ENCODE assay signal across 8 mouse cellular contexts in genomic region chr8:46216838-46217237, GRCm38 (mm10). TPM values are rescaled to one million over a fixed set of nuclear protein-coding genes. Genes with fewer than 3 reads are reported as not detected.
DNase-seq lines count a peak whose midpoint lies in the region; ATAC-seq and TF ChIP-seq lines count a peak whose summit lies in the region.

No protein-coding gene starts in this region.

- peak overlapping the region; percentile 58 for H3K4me3 ChIP-seq in erythroblast, embryonic 14.5 days (replicated peaks)
- H3K4me3 ChIP-seq in intestine, embryonic 15.5 days (replicated peaks), result peak overlapping the region; percentile 30
- H3K4me3 ChIP-seq in small intestine, adult 2 months (ENCODE audit: low read depth, low read length), result peak overlapping the region; percentile 44

- WGBS in intestine, embryonic 15.5 days, result 1% methylated on average over 14 of the region's 14 CpGs
- 1% methylated on average over 14 of the region's 14 CpGs for WGBS in small intestine, adult 2 months

- H3K27me3 ChIP-seq in erythroblast, embryonic 14.5 days (ENCODE audit: control insufficient read depth), result no peaks in the 10 kb centered on the region
- no peaks in the 10 kb centered on the region for H3K27me3 ChIP-seq in intestine, embryonic 15.5 days (replicated peaks)
- H3K27me3 ChIP-seq in small intestine, adult 2 months (ENCODE audit: control insufficient read depth, insufficient read depth, low read length), result peaks cover 8% of the 10 kb centered on the region; the same call in 1 of the 2 replicates

- peak; percentile 77 for DNase-seq in embryo, embryonic 11 days
- DNase-seq in gastrocnemius, postnatal 4 days (ENCODE audit: low spot score in 2 of 2), result peak; percentile 52 to 69
- peak; percentile 48 to 72 for DNase-seq in left cerebral cortex, postnatal 14 days (ENCODE audit: low spot score in 2 of 2)

- TF ChIP-seq POLR2A in small intestine, adult 2 months (IDR thresholded peaks at IDR 0.05; ENCODE audit: low read depth, low read length), result no peak

- no peak for ATAC-seq in erythroblast, adult 5-6 weeks (replicated peaks; ENCODE audit: low FRiP score, poor library complexity, severe bottlenecking)
- peak; percentile 79 for ATAC-seq in intestine, embryonic 15.5 days
- ATAC-seq in megakaryocyte-erythroid progenitor cell, adult 5-6 weeks (replicated peaks; ENCODE audit: low FRiP score, low TSS enrichment, poor library complexity, severe bottlenecking), result peak; percentile 96

- intact Hi-C loops in left cerebral cortex, postnatal 14 days (cut with DNase I), result no loop called here

- no peaks in the 10 kb centered on the region for H3K9me3 ChIP-seq in erythroblast, embryonic 14.5 days (ENCODE audit: control insufficient read depth, low read length)
- no peaks in the 10 kb centered on the region for H3K9me3 ChIP-seq in intestine, embryonic 15.5 days

- H3K9ac ChIP-seq in intestine, embryonic 15.5 days, result peak overlapping the region; percentile 43

- no peak for TF ChIP-seq CTCF in small intestine, adult 2 months (IDR thresholded peaks at IDR 0.05; ENCODE audit: extremely low read depth, insufficient read length, insufficient replicate concordance, low read depth, low read length)

- H3K27ac ChIP-seq in intestine, embryonic 15.5 days, result no peak overlapping the region
- no peak overlapping the region for H3K27ac ChIP-seq in small intestine, adult 2 months (ENCODE audit: insufficient read depth, low read depth, low read length)

- H3K4me1 ChIP-seq in erythroblast, embryonic 14.5 days (ENCODE audit: control insufficient read depth), result peaks cover 5% of the 10 kb centered on the region
- H3K4me1 ChIP-seq in intestine, embryonic 15.5 days (replicated peaks), result peaks cover 1% of the 10 kb centered on the region; the same call in 1 of the 2 replicates
- no peaks in the 10 kb centered on the region; the same call in 1 of the 2 replicates for H3K4me1 ChIP-seq in small intestine, adult 2 months (ENCODE audit: control insufficient read depth, insufficient read depth, insufficient read length, low read length)

- peak overlapping the region; percentile 74 for H3K4me2 ChIP-seq in intestine, embryonic 15.5 days (replicated peaks)

- H3K36me3 ChIP-seq in erythroblast, embryonic 14.5 days (ENCODE audit: control insufficient read depth), result no peaks in the 10 kb centered on the region
- H3K36me3 ChIP-seq in intestine, embryonic 15.5 days, result no peaks in the 10 kb centered on the region
- H3K36me3 ChIP-seq in small intestine, adult 2 months (ENCODE audit: control insufficient read depth, insufficient read depth, low read length), result no peaks in the 10 kb centered on the region

RNA-seq across cellular contexts. Expression of gene Slc25a4, which starts 5.8 kb away (rescaled TPM):
- 0.24 and 0.45 TPM in 2 replicates for polyA plus RNA-seq in erythroblast, embryonic 14.5 days (2012)
- 10.7 and 12.9 TPM in 2 replicates for total RNA-seq in erythroblast, adult 5-6 weeks (2015; ENCODE audit: low replicate concordance)
- 10.6 and 15.1 TPM in 2 replicates for total RNA-seq in erythroblast, adult 5-6 weeks (2017; ENCODE audit: low replicate concordance)
- 1,000 to 10,000 TPM; 1,578 to 1,616 TPM for total RNA-seq in gastrocnemius, postnatal 4 days (2021)
- 396 and 421 TPM in 2 replicates for polyA plus RNA-seq in intestine, embryonic 15.5 days (2015; fragmentation: Nextera tagmentation; extraction: Ambion mirVana)
- 100 to 1,000 TPM; 661 to 678 TPM for total RNA-seq in left cerebral cortex, postnatal 14 days (2021)
- total RNA-seq in megakaryocyte-erythroid progenitor cell, adult 5-6 weeks (2014; fragmentation: Nextera tagmentation), result 51.8 and 73.7 TPM in 2 replicates
- total RNA-seq in megakaryocyte-erythroid progenitor cell, adult 5-6 weeks (2017), result 122 and 140 TPM in 2 replicates
- polyA plus RNA-seq in small intestine, adult 2 months (2012; rRNA removed), result 60.8 and 68.8 TPM in 2 replicates

Comparison
In these comparisons a context has a peak if more than half of its experiments do, and no peak if none do; other contexts are left out.
1. RNA of gene Slc25a4, which starts 5.8 kb away (total RNA-seq): 1,578 to 1,616 TPM in gastrocnemius, postnatal 4 days and 661 to 678 TPM in left cerebral cortex, postnatal 14 days; 51.8 to 140 TPM in megakaryocyte-erythroid progenitor cell, adult 5-6 weeks and 10.6 to 15.1 TPM in erythroblast, adult 5-6 weeks; every median in the first group is over 4 times any median in the second.
2. Peak in every context shown above with its lines, with median percentiles within 50 percentile points of each other: H3K4me3 ChIP-seq and DNase-seq.